Mouse (Mus musculus): Measurements from ENCODE around the gene Defb39. TPM values are rescaled to one million over a fixed set of nuclear protein-coding genes. Genes with fewer than 3 reads are reported as not detected.

The Defb39 gene
- polyA plus RNA-seq (2015; fragmentation: Nextera tagmentation; extraction: Ambion mirVana), result not detected in 2 replicates

DNA sequence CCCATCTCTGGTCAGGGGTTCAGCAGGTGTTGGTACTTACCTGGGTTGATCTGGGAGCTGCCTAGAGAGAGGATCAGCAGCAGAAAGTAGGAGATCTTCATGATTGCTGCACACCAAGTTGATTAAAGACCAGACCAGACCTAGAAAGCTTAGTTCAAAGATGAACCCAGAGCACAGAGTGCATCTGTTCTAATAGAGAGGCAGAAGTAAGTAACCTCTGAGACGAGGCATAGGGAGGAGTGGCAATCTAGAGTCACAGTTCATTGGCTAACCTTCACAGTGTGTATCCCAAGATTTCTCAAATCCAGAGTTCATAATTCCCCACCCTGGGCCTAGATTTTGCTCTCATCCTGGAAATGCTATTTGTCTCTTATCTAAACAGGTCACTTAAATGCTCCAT is at the start of gene Defb39:
TSS of gene Defb39 (minus strand) at position 101 of the 400 bp plus-strand sequence.
- Histone ChIP-seq H3K36me3 (no peaks in the 10 kb centered on the region), H3K9me3 (replicated peaks) (no peaks in the 10 kb centered on the region), H3K9ac (replicated peaks) (no peak within 1 kb of the TSS), H3K27ac (replicated peaks) (no peak within 1 kb of the TSS), H3K27me3 (replicated peaks) (no peaks in the 10 kb centered on the region), H3K4me1 (no peaks in the 10 kb centered on the region), H3K4me2 (no peak within 1 kb of the TSS), H3K4me3 (replicated peaks) (no peak within 1 kb of the TSS)
- 79% methylated on average over 1 of the region's 1 CpGs for WGBS
- ATAC-seq (ENCODE audit: low FRiP score), result no peak

DNA sequence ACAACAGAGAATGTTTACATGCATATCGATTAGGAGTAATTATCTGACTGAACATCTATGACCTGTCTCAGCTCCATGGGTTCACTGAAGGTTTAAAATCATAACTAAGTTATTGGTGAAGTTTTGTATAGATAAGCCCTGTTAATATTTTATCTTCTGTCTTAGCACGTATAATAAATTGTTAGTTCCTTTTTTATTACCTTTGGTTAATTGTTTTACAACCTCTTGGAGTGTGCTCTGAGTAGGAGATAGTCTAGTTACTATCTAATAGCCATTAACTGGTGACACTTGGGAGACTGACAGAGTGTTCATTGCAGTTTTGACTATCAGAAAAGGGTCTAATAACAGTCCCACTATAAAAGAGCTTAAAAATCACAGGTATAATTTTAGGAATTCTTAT is 1.4 kb upstream of the Defb39 start:
- Histone ChIP-seq H3K9me3 (replicated peaks) (no peaks in the 10 kb centered on the region), H3K27ac (replicated peaks) (no peak overlapping the region), H3K36me3 (no peaks in the 10 kb centered on the region), H3K27me3 (replicated peaks) (no peaks in the 10 kb centered on the region), H3K4me3 (replicated peaks) (no peak overlapping the region), H3K4me1 (no peaks in the 10 kb centered on the region), H3K9ac (replicated peaks) (no peak overlapping the region), H3K4me2 (no peak overlapping the region)
- ATAC-seq (ENCODE audit: low FRiP score), result no peak
- whole genome bisulfite sequencing, result 79% methylated on average over 2 of the region's 2 CpGs

DNA sequence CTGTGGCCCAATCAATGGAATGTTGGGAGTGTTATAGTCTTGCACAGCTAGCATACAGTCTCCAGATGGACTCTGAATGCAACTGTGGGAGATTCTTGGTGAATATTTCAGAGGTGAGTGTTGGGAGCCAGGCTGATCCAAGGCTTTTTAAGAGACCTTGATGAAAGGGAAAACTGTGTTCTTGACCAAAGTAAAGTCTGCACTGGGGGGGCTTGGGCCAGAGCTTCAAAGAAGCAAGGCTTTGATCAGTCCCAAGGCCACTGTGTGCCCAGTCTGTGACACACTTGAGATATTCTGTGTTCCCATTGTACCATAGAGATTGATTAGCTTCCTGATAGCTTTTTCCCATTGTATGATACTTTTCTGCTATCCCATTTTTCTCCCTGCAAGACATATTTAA is 1.7 kb downstream of the Defb39 start:
- Histone ChIP-seq H3K4me2 (no peak overlapping the region), H3K27ac (replicated peaks) (no peak overlapping the region), H3K4me3 (replicated peaks) (no peak overlapping the region), H3K9ac (replicated peaks) (no peak overlapping the region), H3K36me3 (no peaks in the 10 kb centered on the region), H3K27me3 (replicated peaks) (no peaks in the 10 kb centered on the region), H3K9me3 (replicated peaks) (no peaks in the 10 kb centered on the region), H3K4me1 (no peaks in the 10 kb centered on the region)
- ATAC-seq (ENCODE audit: low FRiP score), result no peak

DNA sequence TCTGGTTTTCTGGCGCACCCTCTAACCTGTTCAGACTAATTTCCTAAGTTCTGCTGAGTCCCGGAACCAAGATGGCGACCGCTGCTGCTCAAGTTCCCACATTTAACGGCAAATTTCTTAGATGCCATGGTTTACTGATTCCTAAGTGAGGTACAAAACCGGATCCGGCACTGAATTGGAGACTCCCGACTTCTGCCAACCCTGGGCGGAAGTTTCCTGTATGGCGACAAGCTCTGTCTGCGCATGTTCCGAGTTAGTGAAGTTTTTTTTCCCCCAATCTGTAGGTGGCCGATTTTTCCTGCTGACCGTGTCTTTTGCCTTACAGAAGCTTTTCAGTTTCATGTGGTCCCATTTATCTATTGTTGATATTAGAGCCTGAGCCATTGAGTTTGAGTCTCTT is 19.4 kb downstream of the Defb39 start:
- Histone ChIP-seq H3K4me1 (no peaks in the 10 kb centered on the region), H3K27ac (replicated peaks) (no peak overlapping the region), H3K4me2 (no peak overlapping the region), H3K9me3 (replicated peaks) (0 out of 2 replicates have a peak, but pooled peaks cover 3% of the 10 kb centered on the region), H3K4me3 (replicated peaks) (no peak overlapping the region), H3K27me3 (replicated peaks) (no peaks in the 10 kb centered on the region), H3K36me3 (no peaks in the 10 kb centered on the region), H3K9ac (replicated peaks) (no peak overlapping the region)
- no peak for ATAC-seq (ENCODE audit: low FRiP score)
- WGBS, result 95% methylated on average over 14 of the region's 14 CpGs

DNA sequence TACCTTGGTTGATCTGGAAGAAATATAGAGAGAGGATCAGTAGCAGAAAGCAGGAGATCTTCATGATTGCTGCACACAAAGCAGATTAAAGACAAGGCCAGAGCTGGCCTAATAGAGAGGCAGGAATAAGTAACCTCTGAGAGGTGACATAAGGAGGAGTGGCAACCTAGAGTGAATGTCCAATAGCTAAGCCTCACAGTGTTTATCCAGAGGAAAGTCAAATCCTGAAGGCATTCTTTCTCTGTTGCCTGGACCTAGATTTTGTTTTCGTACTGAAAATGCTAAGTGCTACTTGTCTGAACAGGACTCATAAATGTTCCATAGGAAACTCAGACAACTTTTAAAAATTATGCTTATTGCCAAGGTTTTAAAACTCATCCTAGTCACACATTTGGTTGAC is 38.1 kb downstream of the Defb39 start, which contains the start of gene Defb38:
TSS of gene Defb38 (minus strand) at position 101 of the 400 bp plus-strand sequence.
- no peaks in the 10 kb centered on the region for H3K36me3 ChIP-seq
- no peaks in the 10 kb centered on the region for H3K9me3 ChIP-seq (replicated peaks)
- H3K27ac ChIP-seq (replicated peaks), result no peak within 1 kb of the TSS
- 82% methylated on average over 1 of the region's 1 CpGs for WGBS
- H3K9ac ChIP-seq (replicated peaks), result no peak within 1 kb of the TSS
- H3K27me3 ChIP-seq (replicated peaks), result no peaks in the 10 kb centered on the region
- H3K4me3 ChIP-seq (replicated peaks), result no peak within 1 kb of the TSS
- H3K4me2 ChIP-seq, result no peak within 1 kb of the TSS
- no peaks in the 10 kb centered on the region for H3K4me1 ChIP-seq
- no peak for ATAC-seq (ENCODE audit: low FRiP score)

Other genes with a start within 250 kb of the Defb39 start
- gene Defb40, start 86.6 kb downstream of the Defb39 start, polyA plus RNA-seq (2015; fragmentation: Nextera tagmentation; extraction: Ambion mirVana), result not detected in 2 replicates
- not detected in 2 replicates for gene Defb37, start 73.8 kb downstream of the Defb39 start, polyA plus RNA-seq (2015; fragmentation: Nextera tagmentation; extraction: Ambion mirVana)
- not detected in 2 replicates for gene Defb38, start 38.2 kb downstream of the Defb39 start, polyA plus RNA-seq (2015; fragmentation: Nextera tagmentation; extraction: Ambion mirVana)
- not detected in 2 replicates for gene Defb12, start 50.0 kb upstream of the Defb39 start, polyA plus RNA-seq (2015; fragmentation: Nextera tagmentation; extraction: Ambion mirVana)
- gene Defb34, start 58.9 kb upstream of the Defb39 start, polyA plus RNA-seq (2015; fragmentation: Nextera tagmentation; extraction: Ambion mirVana), result not detected in 2 replicates
- not detected in 2 replicates for gene Gm45826, start 76.0 kb upstream of the Defb39 start, polyA plus RNA-seq (2015; fragmentation: Nextera tagmentation; extraction: Ambion mirVana)
- not detected in 2 replicates for gene Defb14, start 129.5 kb upstream of the Defb39 start, polyA plus RNA-seq (2015; fragmentation: Nextera tagmentation; extraction: Ambion mirVana)
- not detected in 2 replicates for gene Defb4, start 133.9 kb upstream of the Defb39 start, polyA plus RNA-seq (2015; fragmentation: Nextera tagmentation; extraction: Ambion mirVana)
- gene Defb6, start 160.7 kb upstream of the Defb39 start, polyA plus RNA-seq (2015; fragmentation: Nextera tagmentation; extraction: Ambion mirVana), result not detected in 2 replicates
- not detected in 2 replicates for gene Defb46, start 175.1 kb upstream of the Defb39 start, polyA plus RNA-seq (2015; fragmentation: Nextera tagmentation; extraction: Ambion mirVana)
- gene Defb5, start 182.8 kb upstream of the Defb39 start, polyA plus RNA-seq (2015; fragmentation: Nextera tagmentation; extraction: Ambion mirVana), result not detected in 2 replicates
- not detected in 2 replicates for gene Defb3, start 228.6 kb upstream of the Defb39 start, polyA plus RNA-seq (2015; fragmentation: Nextera tagmentation; extraction: Ambion mirVana)

All from neural tube, embryonic 15.5 days (tissue).